ENCODE assay signal across 2 mouse cellular contexts in genomic region chr15:28393723-28394122, GRCm38 (mm10).
DNase-seq lines count a peak whose midpoint lies in the region; ATAC-seq and TF ChIP-seq lines count a peak whose summit lies in the region.
"Not testable (repeated sequence)": the region's sequence is repeated elsewhere in the genome, so short reads cannot be mapped to it uniquely, and the experiment has no call there.

No protein-coding gene starts in this region.

- not testable (repeated sequence) for H3K4me3 ChIP-seq in stomach, postnatal 0 days (ENCODE audit: low read depth, low read length)

- H3K9ac ChIP-seq in stomach, postnatal 0 days (ENCODE audit: low read length) = not testable (repeated sequence)

- H3K9me3 ChIP-seq in stomach, postnatal 0 days (ENCODE audit: control insufficient read depth, low read length) = not testable (repeated sequence)

- H3K27ac ChIP-seq in stomach, postnatal 0 days (replicated peaks) = not testable (repeated sequence)

- H3K27me3 ChIP-seq in stomach, postnatal 0 days (ENCODE audit: control insufficient read depth, insufficient read depth, low read length) = not testable (repeated sequence)

- H3K4me1 ChIP-seq in stomach, postnatal 0 days (replicated peaks; ENCODE audit: control insufficient read depth, insufficient read depth) = not testable (repeated sequence)

- not testable (repeated sequence) for TF ChIP-seq CTCF in stomach, postnatal 0 days (IDR thresholded peaks at IDR 0.05; ENCODE audit: low read depth)

- peak; percentile 91 for ATAC-seq in stomach, postnatal 0 days (ENCODE audit: low FRiP score, low TSS enrichment)

- not testable (repeated sequence) for H3K4me2 ChIP-seq in stomach, postnatal 0 days (replicated peaks; ENCODE audit: low read depth)

- not testable (repeated sequence) for TF ChIP-seq EP300 in stomach, postnatal 0 days (optimal IDR thresholded peaks at IDR 0.05)

- not testable (repeated sequence) for H3K36me3 ChIP-seq in stomach, postnatal 0 days (ENCODE audit: control insufficient read depth, insufficient read depth, low read length)

- peak; percentile 10 for DNase-seq in large intestine, adult 2 months (ENCODE audit: low read depth, low spot score)
- peak; percentile 15 for DNase-seq in stomach, postnatal 0 days (ENCODE audit: low spot score)
